Mouse (Mus musculus): ENCODE results near the gene Chordc1.

DNA sequence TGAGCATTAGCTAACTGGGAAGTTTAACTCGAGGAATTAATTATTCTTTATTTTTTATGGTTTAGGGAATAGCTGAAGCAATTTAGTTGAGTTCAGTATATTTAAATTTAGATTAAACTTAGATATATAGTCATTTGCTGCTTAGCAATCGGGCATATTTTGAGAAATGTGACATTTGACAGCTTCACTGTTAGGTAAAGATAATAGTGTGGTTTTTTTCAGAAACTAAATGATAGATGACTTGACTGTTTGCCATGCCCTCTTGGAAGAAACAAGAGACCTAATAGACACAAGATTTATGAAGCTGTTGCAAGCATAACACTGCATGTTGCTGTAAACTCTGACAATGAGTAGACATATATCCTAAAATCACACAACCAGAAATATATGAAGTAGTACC lies 15.1 kb upstream of the Chordc1 start:
- no peak for TF ChIP-seq CTCF (IDR thresholded peaks at IDR 0.05; ENCODE audit: low read depth)
- no peak for TF ChIP-seq EP300 (IDR thresholded peaks at IDR 0.05; ENCODE audit: low read depth)
